Mouse (Mus musculus) heart, adult 11 months (tissue): ENCODE results near the gene Cldn20.
A peak's percentile ranks its signal among the peaks of the same experiment; 100 is the strongest.

Experiments
- DNase-seq: peaks from one replicate; pipeline ENCODE4 v3.0.0; 2022

Cldn20 gene

GRCm38 (mm10) chr17:3530549-3530948 lies 1.8 kb upstream of the Cldn20 start:
- no peak for DNase-seq

GRCm38 (mm10) chr17:3531641-3532040 lies 713 bp upstream of the Cldn20 start:
- DNase-seq = no peak

- DNase-seq = no peak
Measured at GRCm38 (mm10) chr17:3533425-3533824, 1.1 kb downstream of the Cldn20 start.

- DNase-seq = no peak
Measured at GRCm38 (mm10) chr17:3540304-3540703, 8.0 kb downstream of the Cldn20 start.

GRCm38 (mm10) chr17:3541033-3541432 lies 8.7 kb downstream of the Cldn20 start:
- DNase-seq = no peak

DNA sequence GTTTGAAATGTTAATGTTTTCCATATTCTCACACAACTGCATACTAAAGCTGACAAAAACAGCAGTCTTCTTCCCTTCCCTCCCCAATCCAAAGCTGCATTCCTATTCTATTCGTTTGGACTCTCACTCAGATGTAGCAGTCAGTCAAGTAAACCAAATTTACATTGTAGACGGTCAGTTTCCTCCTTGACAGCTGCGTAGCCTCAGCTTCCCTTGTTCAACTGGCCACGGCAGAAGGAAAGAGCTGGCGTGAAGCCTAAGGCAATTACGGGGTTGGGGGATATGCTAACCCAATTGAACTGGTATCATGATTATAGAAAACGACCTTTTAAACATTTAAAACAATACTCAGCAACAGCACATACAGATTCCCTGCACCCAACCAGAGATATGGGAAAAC lies 15.4 kb downstream of the Cldn20 start:
- DNase-seq = no peak

DNA sequence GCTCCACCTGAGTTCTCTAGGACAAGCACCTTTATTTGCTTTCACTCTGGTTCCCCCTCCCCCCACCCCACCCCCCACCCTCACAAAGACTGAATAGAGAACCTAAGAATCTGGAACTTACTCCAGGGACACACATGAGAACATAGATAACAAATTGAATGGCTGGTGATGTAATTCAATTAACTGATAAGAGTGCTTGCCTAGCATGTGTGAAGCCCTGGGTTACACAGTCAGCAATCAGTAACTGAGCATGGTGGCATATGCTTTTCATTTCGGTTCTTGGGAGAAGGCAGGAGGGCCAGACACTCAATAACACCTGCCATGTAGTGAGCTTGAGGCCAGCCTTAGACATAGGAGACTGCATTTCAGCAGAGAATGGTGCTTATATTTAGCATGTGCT lies 23.9 kb downstream of the Cldn20 start:
- DNase-seq = no peak

GRCm38 (mm10) chr17:3557331-3558311 lies 25.3 kb downstream of the Cldn20 start, which contains the start of gene Tfb1m:
TSS of gene Tfb1m (minus strand) at chr17:3557781.
- peak; percentile 100 for DNase-seq

DNA sequence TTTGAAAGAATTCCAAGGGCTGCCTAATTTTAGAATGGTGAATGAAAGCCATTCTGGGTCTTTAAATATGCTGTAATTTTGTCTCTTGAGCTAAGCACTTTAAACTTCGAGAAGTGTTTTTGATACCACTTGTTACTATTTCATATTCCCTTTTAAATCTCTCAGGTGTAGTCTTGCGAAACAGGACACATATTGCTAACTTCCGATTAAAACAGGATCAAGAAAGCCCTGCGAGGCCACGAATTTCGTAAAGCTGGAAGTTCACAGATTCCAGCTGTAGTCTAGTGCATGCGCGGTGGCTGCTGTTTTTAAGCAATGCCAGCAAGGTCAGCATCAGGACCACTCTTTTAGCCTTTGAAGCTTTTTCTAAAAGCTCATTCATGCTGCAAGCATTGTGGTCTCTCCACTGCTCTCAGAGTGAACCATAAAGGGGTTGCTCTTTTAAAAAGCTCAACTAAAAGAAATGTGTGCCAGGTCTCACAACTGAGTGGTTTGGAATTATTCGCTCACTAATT lies 26.1 kb downstream of the Cldn20 start:
- DNase-seq = peak; percentile 79

DNA sequence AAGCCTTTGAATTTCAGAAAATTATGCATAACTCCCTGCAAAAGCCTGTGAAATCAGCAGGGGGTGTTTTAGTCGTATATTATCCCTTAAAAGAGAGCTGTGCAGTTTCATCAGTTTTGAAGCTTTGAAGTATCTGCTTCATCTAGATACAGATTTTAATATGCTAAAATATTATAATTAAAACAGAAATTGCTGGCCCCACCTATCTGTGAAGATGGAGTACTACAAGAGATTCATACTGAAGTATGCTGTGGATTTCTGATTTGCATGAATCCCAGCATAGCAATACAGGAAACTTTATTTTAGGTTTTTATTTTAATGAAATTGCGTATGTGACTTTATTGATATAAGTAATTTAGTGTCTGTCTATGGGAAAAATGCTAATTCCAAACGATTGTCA lies 28.2 kb downstream of the Cldn20 start:
- DNase-seq = no peak

GRCm38 (mm10) chr17:3562405-3562804 lies 30.1 kb downstream of the Cldn20 start:
- DNase-seq = no peak

DNA sequence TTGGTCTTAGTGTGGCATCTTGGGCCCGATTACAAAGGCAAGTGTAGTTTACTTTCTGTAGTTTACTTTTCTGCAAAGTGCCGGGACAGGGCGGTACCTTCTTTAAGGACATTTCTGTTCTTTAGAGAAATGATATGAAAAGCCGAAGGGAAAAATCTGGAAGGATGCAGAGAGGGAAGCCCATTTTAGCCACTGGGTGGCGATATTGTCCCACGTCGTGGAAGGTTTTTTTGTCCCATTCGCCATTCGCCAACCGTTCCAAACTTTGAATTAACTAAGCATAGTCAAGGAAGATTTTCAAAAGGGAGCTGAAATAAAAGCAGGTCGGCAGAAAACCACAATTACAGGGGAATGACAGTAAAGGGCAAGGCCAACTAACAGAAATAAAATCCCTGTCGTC lies 38.5 kb downstream of the Cldn20 start:
- DNase-seq = peak; percentile 81
